20 mouse cellular contexts compared by ENCODE assay signal in genomic region chr17:28193559-28193958, GRCm38 (mm10). TPM values are rescaled to one million over a fixed set of nuclear protein-coding genes. Genes with fewer than 3 reads are reported as not detected.
A peak's percentile ranks its signal among the peaks of the same experiment; 100 is the strongest.
DNase-seq lines count a peak whose midpoint lies in the region; ATAC-seq and TF ChIP-seq lines count a peak whose summit lies in the region.
"Had no signal": no experiment of that assay in that cellular context is flagged by ENCODE, and none has a peak within 500 bp of the region (broad histone marks: within the 10 kb centered on the region; RNA-seq: fewer than 3 reads in every experiment).

No protein-coding gene starts in this region.

- H3K9ac ChIP-seq in CH12.LX (ENCODE audit: insufficient read depth, low read depth) = no peak overlapping the region
- no peak overlapping the region for H3K9ac ChIP-seq in forebrain, embryonic 15.5 days (replicated peaks)
- H3K9ac ChIP-seq: embryonic facial prominence, embryonic 15.5 days; heart, embryonic 12.5 days; hindbrain, embryonic 14.5 days had no signal

- dilution Hi-C loops in CH12.LX (cut with MboI; ENCODE audit: extremely low pct_ligation_motif_present, extremely low pct_unique_long_range_greater_than_20kb, low sequenced_read_pairs) = no loop called here

- H3K4me3 ChIP-seq in CH12.LX (replicated peaks in 1 of 3; ENCODE audit: low read depth in 2 of 3, low read length in 2 of 3, poor library complexity in 1 of 3) = no peak overlapping the region
- H3K4me3 ChIP-seq in forebrain, embryonic 15.5 days = no peak overlapping the region
- H3K4me3 ChIP-seq: embryonic facial prominence, embryonic 15.5 days; heart, adult 2 months; heart, embryonic 12.5 days; hindbrain, embryonic 10.5 days had no signal

- H3K27ac ChIP-seq in CH12.LX (ENCODE audit: insufficient read depth, low read depth) = no peak overlapping the region
- H3K27ac ChIP-seq in forebrain, embryonic 15.5 days (replicated peaks) = no peak overlapping the region
- H3K27ac ChIP-seq: embryonic facial prominence, embryonic 15.5 days; heart, adult 2 months; hindbrain, embryonic 10.5 days; hindbrain, embryonic 14.5 days had no signal

- no peak for TF ChIP-seq EP300 in CH12.LX (IDR thresholded peaks at IDR 0.05; ENCODE audit: low read length)

- ATAC-seq in forebrain, embryonic 15.5 days (replicated peaks) = no peak
- ATAC-seq: forebrain, embryonic 16.5 days; inflammation-experienced regulatory T-cells, adult 6 months; intestine, postnatal 0 days had no signal

- peaks cover 18 to 64% of the 10 kb centered on the region in 2 experiments for H3K36me3 ChIP-seq in CH12.LX (replicated peaks in 1 of 2; ENCODE audit: control insufficient read depth in 1 of 2, insufficient read depth in 1 of 2, low read length in 1 of 2)
- peaks cover 54% of the 10 kb centered on the region for H3K36me3 ChIP-seq in forebrain, embryonic 15.5 days

- no peak for TF ChIP-seq CTCF in CH12.LX (conservative IDR thresholded peaks at IDR 0.05 in 1 of 2, IDR thresholded peaks at IDR 0.05 in 1 of 2; ENCODE audit: low read depth in 2 of 2, low read length in 2 of 2)

- TF ChIP-seq RAD21 in CH12.LX (IDR thresholded peaks at IDR 0.05; ENCODE audit: low read depth, low read length) = no peak

- 82% methylated on average over 3 of the region's 3 CpGs for WGBS in forebrain, embryonic 15.5 days

- DNase-seq in right cerebral cortex, adult 18-20 months = peak; percentile 44
- no peak for DNase-seq in right cerebral cortex, postnatal 36 days (ENCODE audit: low spot score in 2 of 2)
- peak; percentile 29 for DNase-seq in CH12.LX (ENCODE audit: extremely low read depth)
- peak; percentile 43 for DNase-seq in induced T-regulatory cell, adult 2 months (ENCODE audit: low read depth)
- DNase-seq in frontal cortex, postnatal 14 days (ENCODE audit: low spot score in 2 of 2) = no peak
- DNase-seq: adrenal gland, adult 2 months; adrenal gland, postnatal 25 days; B cell, adult 2 months; cerebellum, adult 2 months; cerebellum, postnatal 10 days; gastrocnemius, postnatal 14 days; heart, adult 2 months had no signal

- TF ChIP-seq POLR2A in CH12.LX (IDR thresholded peaks at IDR 0.05; ENCODE audit: low read depth, low read length) = no peak

- in situ Hi-C loops in CH12.LX (cut with MboI; ENCODE audit: low pct_ligation_motif_present, low pct_unique_long_range_greater_than_20kb, low sequenced_read_pairs) = no loop called here

- H3K79me2 ChIP-seq in CH12.LX (replicated peaks; ENCODE audit: control insufficient read depth, extremely low read depth, insufficient read depth, poor library complexity, severe bottlenecking) = no peaks in the 10 kb centered on the region

- no peak overlapping the region for H3K4me2 ChIP-seq in CH12.LX (ENCODE audit: insufficient read depth, low read depth, poor library complexity, severe bottlenecking)
- no peak overlapping the region for H3K4me2 ChIP-seq in forebrain, embryonic 15.5 days (replicated peaks)
- H3K4me2 ChIP-seq: embryonic facial prominence, embryonic 15.5 days; heart, embryonic 12.5 days; hindbrain, embryonic 14.5 days had no signal

- no peaks in the 10 kb centered on the region for H3K27me3 ChIP-seq in CH12.LX (replicated peaks)
- no peaks in the 10 kb centered on the region for H3K27me3 ChIP-seq in forebrain, embryonic 15.5 days
- H3K27me3 ChIP-seq: embryonic facial prominence, embryonic 15.5 days; heart, embryonic 12.5 days had no signal

- H3K9me3 ChIP-seq in CH12.LX (replicated peaks; ENCODE audit: low read length) = peaks cover 8% of the 10 kb centered on the region
- H3K9me3 ChIP-seq in forebrain, embryonic 15.5 days = no peaks in the 10 kb centered on the region
- H3K9me3 ChIP-seq: embryonic facial prominence, embryonic 15.5 days; heart, embryonic 12.5 days; hindbrain, embryonic 10.5 days had no signal

- H3K4me1 ChIP-seq in CH12.LX (ENCODE audit: control insufficient read depth in 1 of 2, insufficient read depth in 2 of 2) = peaks cover 14 to 29% of the 10 kb centered on the region in 2 experiments
- no peaks in the 10 kb centered on the region for H3K4me1 ChIP-seq in forebrain, embryonic 15.5 days
- H3K4me1 ChIP-seq: embryonic facial prominence, embryonic 15.5 days; heart, embryonic 12.5 days had no signal

TF ChIP-seq in CH12.LX, 34 proteins besides CTCF, POLR2A, EP300 and RAD21:
- TF ChIP-seq BHLHE40 (IDR thresholded peaks at IDR 0.05; ENCODE audit: low read depth, low read length) (peak; percentile 53), HCFC1 (IDR thresholded peaks at IDR 0.05; ENCODE audit: low read depth, low read length) (no peak)

RNA-seq across cellular contexts. Expression of gene Def6, which starts 14.0 kb away (rescaled TPM):
- total RNA-seq in CH12.LX (2012; rRNA removed) = 56.9 and 81.8 TPM in 2 replicates
- total RNA-seq in CH12.LX (2014; rRNA removed) = 31.3 and 33.3 TPM in 2 replicates
- 53.6 and 57.4 TPM in 2 replicates for polyA plus RNA-seq in CH12.LX (2012; ENCODE audit: insufficient read length, low read depth)
- 3.7 and 4.8 TPM in 2 replicates for polyA plus RNA-seq in forebrain, embryonic 15.5 days (2015; fragmentation: Nextera tagmentation; extraction: Ambion mirVana)

RNA-seq across cellular contexts. Expression of gene Zfp523, which starts 16.6 kb away (rescaled TPM):
- 7.6 and 14.7 TPM in 2 replicates for total RNA-seq in CH12.LX (2012; rRNA removed)
- total RNA-seq in CH12.LX (2014; rRNA removed) = 2.5 and 3.7 TPM in 2 replicates
- polyA plus RNA-seq in CH12.LX (2012; ENCODE audit: insufficient read length, low read depth) = 10.1 and 12.5 TPM in 2 replicates
- polyA plus RNA-seq in forebrain, embryonic 15.5 days (2015; fragmentation: Nextera tagmentation; extraction: Ambion mirVana) = 39.6 and 40.7 TPM in 2 replicates

RNA-seq across cellular contexts. Expression of gene Ppard, which starts 38.9 kb away (rescaled TPM):
- total RNA-seq in CH12.LX (2012; rRNA removed) = 4.1 and 7.3 TPM in 2 replicates
- 1.8 and 2.9 TPM in 2 replicates for total RNA-seq in CH12.LX (2014; rRNA removed)
- polyA plus RNA-seq in CH12.LX (2012; ENCODE audit: insufficient read length, low read depth) = 12.7 and 15.5 TPM in 2 replicates
- polyA plus RNA-seq in forebrain, embryonic 15.5 days (2015; fragmentation: Nextera tagmentation; extraction: Ambion mirVana) = 1.3 and 1.4 TPM in 2 replicates

RNA-seq across cellular contexts. Expression of gene Scube3, which starts 51.6 kb away (rescaled TPM):
- total RNA-seq in CH12.LX (2012; rRNA removed) = 0.08 and 0.50 TPM in 2 replicates
- not detected in 2 replicates for total RNA-seq in CH12.LX (2014; rRNA removed)
- 0.10 and 0.19 TPM in 2 replicates for polyA plus RNA-seq in CH12.LX (2012; ENCODE audit: insufficient read length, low read depth)
- 3.9 and 4.2 TPM in 2 replicates for polyA plus RNA-seq in forebrain, embryonic 15.5 days (2015; fragmentation: Nextera tagmentation; extraction: Ambion mirVana)
- polyA plus RNA-seq: inflammation-experienced regulatory T-cells, adult 6 months had no signal

Comparison
In these comparisons a context has a peak if more than half of its experiments do, and no peak if none do; other contexts are left out.
1. DNase-seq: peak in right cerebral cortex, adult 18-20 months (single experiment), CH12.LX (single experiment) and induced T-regulatory cell, adult 2 months (single experiment); none in right cerebral cortex, postnatal 36 days (0 of 2) and frontal cortex, postnatal 14 days (0 of 2).